Mouse (Mus musculus): ENCODE results near the gene Gm14180.

GRCm38 (mm10) chr11:99778401-99778800 is 44.3 kb upstream of the Gm14180 start:
- TF ChIP-seq POLR2A (IDR thresholded peaks at IDR 0.05; ENCODE audit: low read depth, low read length) = no peak
- no peak for TF ChIP-seq HCFC1 (IDR thresholded peaks at IDR 0.05; ENCODE audit: low read depth, low read length)
- no peak for TF ChIP-seq EP300 (IDR thresholded peaks at IDR 0.05; ENCODE audit: low read length)
- no peak for TF ChIP-seq CTCF (conservative IDR thresholded peaks at IDR 0.05 in 1 of 2, IDR thresholded peaks at IDR 0.05 in 1 of 2; ENCODE audit: low read depth in 2 of 2, low read length in 2 of 2)
- TF ChIP-seq CHD1 (IDR thresholded peaks at IDR 0.05; ENCODE audit: low read depth, low read length) = no peak

All from CH12.LX (cell line).